Mouse (Mus musculus) intestine, embryonic 16.5 days (tissue): ENCODE measurements around the gene Rnaseh2a. TPM values are rescaled to one million over a fixed set of nuclear protein-coding genes. Genes with fewer than 3 reads are reported as not detected.

Experiments used
- microRNA-seq: library from miRNA; unstranded; fragments of <30 nt; microRNA quantifications from one replicate; pipeline ENCODE4, GENCODE M21; 2016
- polyA plus RNA-seq: library from polyadenylated mRNA; unstranded; fragments of >200 nt; fragmentation: Nextera tagmentation; extraction: Ambion mirVana; gene quantifications from 2 replicates; pipeline ENCODE4 v1.2.1, GENCODE M21; 2015

The Rnaseh2a gene
- polyA plus RNA-seq, 1 experiment from 2014 or later = 120 TPM

Small RNAs within 50 kb of the gene (microRNA-seq; reads per million reads assigned to microRNA genes)
- gene Gm24197 = not detected

Other genes with a start within 250 kb of the Rnaseh2a start
- 2.0 and 2.6 TPM in 2 replicates for gene G430095P16Rik, start 246.8 kb downstream of the Rnaseh2a start, polyA plus RNA-seq
- 9.7 and 11.8 TPM in 2 replicates for gene Nfix, start 169.4 kb downstream of the Rnaseh2a start, polyA plus RNA-seq
- gene Dand5, start 146.9 kb downstream of the Rnaseh2a start, polyA plus RNA-seq = 4.2 and 4.4 TPM in 2 replicates
- 61.8 and 63.4 TPM in 2 replicates for gene Gadd45gip1, start 138.2 kb downstream of the Rnaseh2a start, polyA plus RNA-seq
- 109 and 115 TPM in 2 replicates for gene Rad23a, start 129.1 kb downstream of the Rnaseh2a start, polyA plus RNA-seq
- gene Calr, start 122.8 kb downstream of the Rnaseh2a start, polyA plus RNA-seq = 1,204 and 1,241 TPM in 2 replicates
- 86.0 and 91.7 TPM in 2 replicates for gene Farsa, start 112.8 kb downstream of the Rnaseh2a start, polyA plus RNA-seq
- gene Syce2, start 97.7 kb downstream of the Rnaseh2a start, polyA plus RNA-seq = 39.5 and 45.4 TPM in 2 replicates
- 53.3 and 53.8 TPM in 2 replicates for gene Gcdh, start 75.8 kb downstream of the Rnaseh2a start, polyA plus RNA-seq
- gene Klf1, start 67.8 kb downstream of the Rnaseh2a start, polyA plus RNA-seq = 4.9 and 10.3 TPM in 2 replicates
- 7.3 and 10.2 TPM in 2 replicates for gene Dnase2a, start 61.2 kb downstream of the Rnaseh2a start, polyA plus RNA-seq
- 1.2 and 1.6 TPM in 2 replicates for gene Mast1, start 32.4 kb downstream of the Rnaseh2a start, polyA plus RNA-seq
- gene Rtbdn, start 22.8 kb downstream of the Rnaseh2a start, polyA plus RNA-seq = 0.18 and 0.24 TPM in 2 replicates
- not detected in 2 replicates for gene Gm49661, start 334 bp downstream of the Rnaseh2a start, polyA plus RNA-seq
- gene Prdx2, start 180 bp downstream of the Rnaseh2a start, polyA plus RNA-seq = 533 and 590 TPM in 2 replicates
- gene Junb, start 9.0 kb upstream of the Rnaseh2a start, polyA plus RNA-seq = 18.2 and 25.5 TPM in 2 replicates
- gene Hook2, start 20.8 kb upstream of the Rnaseh2a start, polyA plus RNA-seq = 96.9 and 108 TPM in 2 replicates
- 0.09 and 0.28 TPM in 2 replicates for gene Best2, start 44.8 kb upstream of the Rnaseh2a start, polyA plus RNA-seq
- gene Asna1, start 55.5 kb upstream of the Rnaseh2a start, polyA plus RNA-seq = 139 and 144 TPM in 2 replicates
- 79.0 and 81.4 TPM in 2 replicates for gene Trir, start 57.1 kb upstream of the Rnaseh2a start, polyA plus RNA-seq
- 21.6 and 22.0 TPM in 2 replicates for gene Tnpo2, start 67.1 kb upstream of the Rnaseh2a start, polyA plus RNA-seq
- 28.2 and 30.7 TPM in 2 replicates for gene Fbxw9, start 90.3 kb upstream of the Rnaseh2a start, polyA plus RNA-seq
- gene Gm5741, start 98.2 kb upstream of the Rnaseh2a start, polyA plus RNA-seq = not detected in 2 replicates
- gene Dhps, start 102.0 kb upstream of the Rnaseh2a start, polyA plus RNA-seq = 56.0 and 57.4 TPM in 2 replicates
- gene Wdr83os, start 111.0 kb upstream of the Rnaseh2a start, polyA plus RNA-seq = 138 and 146 TPM in 2 replicates
- gene Wdr83, start 111.5 kb upstream of the Rnaseh2a start, polyA plus RNA-seq = 39.7 and 43.8 TPM in 2 replicates
- gene Man2b1, start 113.5 kb upstream of the Rnaseh2a start, polyA plus RNA-seq = 72.4 and 85.5 TPM in 2 replicates
- 2.5 and 2.7 TPM in 2 replicates for gene Zfp791, start 153.3 kb upstream of the Rnaseh2a start, polyA plus RNA-seq
- gene Cks1brt, start 182.2 kb upstream of the Rnaseh2a start, polyA plus RNA-seq = not detected in 2 replicates